Mouse (Mus musculus) gonadal fat pad, adult 2 months (tissue): ENCODE results near the gene Zfp326. TPM values are rescaled to one million over a fixed set of nuclear protein-coding genes. Genes with fewer than 3 reads are reported as not detected.

ENCODE experiments used
- DNase-seq: peaks from one replicate; pipeline ENCODE4 v3.0.0-alpha.2; 2012; ENCODE audit warnings: low read depth
- polyA plus RNA-seq: library from polyadenylated mRNA; depleted of rRNA; stranded (reverse); fragments of >200 nt; gene quantifications from 2 replicates; pipeline ENCODE4 v1.2.3, GENCODE M21; 2012; rRNA removed

The Zfp326 gene
- polyA plus RNA-seq, 1 experiment, result 9.9 TPM

DNA sequence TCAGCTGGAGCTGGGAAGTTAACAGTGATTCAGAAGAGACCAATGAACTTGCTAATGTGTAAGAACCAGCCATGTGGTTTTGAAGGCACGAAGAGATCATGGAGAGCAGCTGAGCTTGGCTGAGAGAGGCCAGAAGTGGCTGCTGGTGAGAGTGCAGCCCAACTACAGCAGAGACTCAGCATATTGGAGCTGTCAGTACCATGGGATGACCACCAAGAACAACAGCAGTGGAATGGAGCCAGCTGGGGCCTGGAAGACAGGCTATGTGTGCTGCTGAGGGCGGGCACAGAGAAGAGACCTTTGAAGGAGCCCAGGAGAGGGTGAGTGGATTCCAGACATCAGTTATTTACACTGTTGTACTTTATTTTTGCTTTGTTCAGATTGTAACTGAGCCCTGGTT lies 65.6 kb downstream of the Zfp326 start:
- DNase-seq, result no peak

Other genes with a start within 250 kb of the Zfp326 start
- 9.1 and 16.6 TPM in 2 replicates for gene Lrrc8d, start 176.6 kb upstream of the Zfp326 start, polyA plus RNA-seq